Mouse (Mus musculus): ENCODE results near the gene Jaml. TPM values are rescaled to one million over a fixed set of nuclear protein-coding genes. Genes with fewer than 3 reads are reported as not detected.

Jaml gene
- polyA plus RNA-seq, 2 experiments from 2014 or later = 8.3 to 19.6 TPM

- ATAC-seq = peak; percentile 84
Observed at GRCm38 (mm10) chr9:45122209-45122761, 43.3 kb downstream of the Jaml start.

- no peak for ATAC-seq
Observed at GRCm38 (mm10) chr9:45125211-45125610, 46.2 kb downstream of the Jaml start.

- ATAC-seq = peak; percentile 57
Observed at GRCm38 (mm10) chr9:45126941-45127340, 48.0 kb downstream of the Jaml start.

- no peak for ATAC-seq
Observed at GRCm38 (mm10) chr9:45130119-45130518, 51.1 kb downstream of the Jaml start.

GRCm38 (mm10) chr9:45133484-45134310 is 54.7 kb downstream of the Jaml start:
- peak; percentile 60 for ATAC-seq

- no peak for ATAC-seq
Observed at GRCm38 (mm10) chr9:45136442-45137169, 57.6 kb downstream of the Jaml start.

GRCm38 (mm10) chr9:45138191-45139032 is 59.4 kb downstream of the Jaml start, which contains the start of gene Scn4b:
Scn4b (plus strand) TSS chr9:45138395.
- peak; percentile 51 for ATAC-seq

GRCm38 (mm10) chr9:45139082-45139481 is 60.1 kb downstream of the Jaml start:
- no peak for ATAC-seq

GRCm38 (mm10) chr9:45140945-45141344 is 62.0 kb downstream of the Jaml start:
- no peak for ATAC-seq

- ATAC-seq = no peak
Observed at GRCm38 (mm10) chr9:45142686-45143085, 63.7 kb downstream of the Jaml start.

GRCm38 (mm10) chr9:45145533-45146266 is 66.7 kb downstream of the Jaml start:
- no peak for ATAC-seq

- ATAC-seq = peak; percentile 19
Observed at GRCm38 (mm10) chr9:45146267-45146597, 67.2 kb downstream of the Jaml start.

GRCm38 (mm10) chr9:45150933-45151332 is 72.0 kb downstream of the Jaml start:
- ATAC-seq = no peak

- no peak for ATAC-seq
Observed at GRCm38 (mm10) chr9:45153361-45153760, 74.4 kb downstream of the Jaml start.

Other genes starting within 250 kb of the Jaml start
- gene Kmt2a, start 197.9 kb upstream of the Jaml start, polyA plus RNA-seq (2017; shearing (Covaris generic)) = 10 to 100 TPM; 28.7 to 31.1 TPM
- gene Atp5l, start 158.4 kb upstream of the Jaml start, polyA plus RNA-seq (2017; shearing (Covaris generic)) = 100 to 1,000 TPM; 538 to 670 TPM
- 10 to 100 TPM; 34.0 to 38.4 TPM for gene Ube4a, start 113.6 kb upstream of the Jaml start, polyA plus RNA-seq (2017; shearing (Covaris generic))
- gene Cd3g, start 98.8 kb upstream of the Jaml start, polyA plus RNA-seq (2017; shearing (Covaris generic)) = 1,000 to 10,000 TPM; 1,430 to 1,870 TPM
- gene Cd3d, start 97.4 kb upstream of the Jaml start, polyA plus RNA-seq (2017; shearing (Covaris generic)) = 1,000 to 10,000 TPM in 1 of 2 experiments, 100 to 1,000 TPM in 1; 682 to 1,081 TPM
- gene Cd3e, start 69.6 kb upstream of the Jaml start, polyA plus RNA-seq (2017; shearing (Covaris generic)) = 1,000 to 10,000 TPM in 1 of 2 experiments, 100 to 1,000 TPM in 1; 791 to 1,491 TPM
- gene Mpzl2, start 39.4 kb upstream of the Jaml start, polyA plus RNA-seq (2017; shearing (Covaris generic)) = not detected
- gene Mpzl3, start 24.0 kb upstream of the Jaml start, polyA plus RNA-seq (2017; shearing (Covaris generic)) = 10 to 100 TPM; 10.2 to 11.9 TPM
- under 1 TPM; 0.19 to 0.42 TPM for gene Scn2b, start 38.6 kb downstream of the Jaml start, polyA plus RNA-seq (2017; shearing (Covaris generic))
- not detected for gene Scn4b, start 59.2 kb downstream of the Jaml start, polyA plus RNA-seq (2017; shearing (Covaris generic))
- 1 to 10 TPM; 2.2 to 2.8 TPM for gene BC049352, start 102.8 kb downstream of the Jaml start, polyA plus RNA-seq (2017; shearing (Covaris generic))
- not detected for gene Tmprss4, start 124.9 kb downstream of the Jaml start, polyA plus RNA-seq (2017; shearing (Covaris generic))
- gene Il10ra, start 190.0 kb downstream of the Jaml start, polyA plus RNA-seq (2017; shearing (Covaris generic)) = 10 to 100 TPM; 44.4 to 57.1 TPM
- gene Tmprss13, start 239.9 kb downstream of the Jaml start, polyA plus RNA-seq (2017; shearing (Covaris generic)) = 1 to 10 TPM; 8.2 to 9.2 TPM